Mouse (Mus musculus) kidney, postnatal 4 days (tissue): ENCODE measurements around the gene Faf2.

Experiments used
- DNase-seq, 2 experiments: peaks; one replicate each; pipeline ENCODE4 v3.0.0; 2021; ENCODE audit warnings: mixed read lengths in 2 of 2

The Faf2 gene

GRCm38 (mm10) chr13:54621155-54621932 is at the start of gene Faf2:
TSS of gene Faf2 (plus strand) at chr13:54621784.
- DNase-seq = peak; percentile 99

- no peak for DNase-seq
Measured at GRCm38 (mm10) chr13:54572621-54573020, 49.0 kb upstream of the Faf2 start.

- DNase-seq = peak; percentile 86 to 91
Measured at GRCm38 (mm10) chr13:54574854-54575481, 46.6 kb upstream of the Faf2 start, which contains the start of gene Arl10. TSS of gene Arl10 (plus strand) at chr13:54575015.

- peak; percentile 20 to 49 for DNase-seq
Measured at GRCm38 (mm10) chr13:54575489-54575888, 46.1 kb upstream of the Faf2 start.

GRCm38 (mm10) chr13:54577652-54578507 is 43.7 kb upstream of the Faf2 start:
- no peak for DNase-seq

- DNase-seq = no peak
Measured at GRCm38 (mm10) chr13:54581385-54581784, 40.2 kb upstream of the Faf2 start.

- no peak for DNase-seq
Measured at GRCm38 (mm10) chr13:54582126-54582525, 39.5 kb upstream of the Faf2 start.

- no peak for DNase-seq
Measured at GRCm38 (mm10) chr13:54582860-54583259, 38.7 kb upstream of the Faf2 start.

- DNase-seq = no peak
Measured at GRCm38 (mm10) chr13:54585831-54586230, 35.8 kb upstream of the Faf2 start.

GRCm38 (mm10) chr13:54589414-54589995 is 32.1 kb upstream of the Faf2 start:
- no peak for DNase-seq

GRCm38 (mm10) chr13:54589996-54590951 is 31.3 kb upstream of the Faf2 start, which contains the start of the genes Nop16 and Higd2a:
TSS of gene Nop16 (minus strand) at chr13:54590090.
TSS of gene Higd2a (plus strand) at chr13:54590207.
- peak; percentile 97 to 98 for DNase-seq

GRCm38 (mm10) chr13:54591776-54592356 is 29.7 kb upstream of the Faf2 start:
- no peak for DNase-seq

- DNase-seq = no peak
Measured at GRCm38 (mm10) chr13:54593617-54594016, 28.0 kb upstream of the Faf2 start.

- DNase-seq = no peak
Measured at GRCm38 (mm10) chr13:54596107-54596690, 25.4 kb upstream of the Faf2 start.

GRCm38 (mm10) chr13:54596870-54597269 is 24.7 kb upstream of the Faf2 start:
- no peak for DNase-seq

- DNase-seq = no peak
Measured at GRCm38 (mm10) chr13:54598622-54599143, 22.9 kb upstream of the Faf2 start.

- DNase-seq = no peak
Measured at GRCm38 (mm10) chr13:54602639-54603111, 18.9 kb upstream of the Faf2 start.

GRCm38 (mm10) chr13:54603501-54603900 is 18.1 kb upstream of the Faf2 start:
- no peak for DNase-seq

GRCm38 (mm10) chr13:54604221-54604620 is 17.4 kb upstream of the Faf2 start:
- DNase-seq = no peak

- DNase-seq = no peak
Measured at GRCm38 (mm10) chr13:54605426-54605825, 16.2 kb upstream of the Faf2 start.
